Mouse (Mus musculus): ENCODE data around the gene Abca4. TPM values are rescaled to one million over a fixed set of nuclear protein-coding genes. Genes with fewer than 3 reads are reported as not detected.

The Abca4 gene
- polyA plus RNA-seq, 1 experiment: 1.7 TPM

- Histone ChIP-seq H3K4me3 (no peak overlapping the region), H3ac (ENCODE audit: control insufficient read depth, insufficient read length) (no peak overlapping the region), H3K36me3 (ENCODE audit: control insufficient read depth, insufficient read depth) (no peaks in the 10 kb centered on the region), H3K79me2 (ENCODE audit: control insufficient read depth, insufficient read depth) (no peaks in the 10 kb centered on the region), H3K4me2 (ENCODE audit: low read depth) (no peak overlapping the region), H3K27me3 (ENCODE audit: control insufficient read depth, insufficient read depth, insufficient read length) (peaks cover 15% of the 10 kb centered on the region)
- no peak for TF ChIP-seq USF1 (IDR thresholded peaks at IDR 0.05; ENCODE audit: low read depth)
- no peak for TF ChIP-seq MAX (IDR thresholded peaks at IDR 0.05; ENCODE audit: low read depth)
- no peak for TF ChIP-seq MYOD1 (IDR thresholded peaks at IDR 0.05; ENCODE audit: control insufficient read depth in 1 of 3, insufficient read length in 2 of 3, low read depth in 2 of 3)
- no peak for TF ChIP-seq SRF (IDR thresholded peaks at IDR 0.05; ENCODE audit: control insufficient read depth, insufficient read length, low read depth)
- no peak for TF ChIP-seq CEBPB (IDR thresholded peaks at IDR 0.05; ENCODE audit: insufficient read depth, poor library complexity, severe bottlenecking)
- TF ChIP-seq TCF12 (IDR thresholded peaks at IDR 0.05; ENCODE audit: insufficient read depth, poor library complexity, severe bottlenecking): no peak
- no peak for TF ChIP-seq TCF3 (IDR thresholded peaks at IDR 0.05; ENCODE audit: insufficient read length, low read depth)
Measured at GRCm38 (mm10) chr3:122131633-122132032, 87.4 kb downstream of the Abca4 start.

- TF ChIP-seq CEBPB (IDR thresholded peaks at IDR 0.05; ENCODE audit: insufficient read depth, poor library complexity, severe bottlenecking) (no peak), TCF12 (IDR thresholded peaks at IDR 0.05; ENCODE audit: insufficient read depth, poor library complexity, severe bottlenecking) (no peak), SRF (IDR thresholded peaks at IDR 0.05; ENCODE audit: control insufficient read depth, insufficient read length, low read depth) (no peak), MAX (IDR thresholded peaks at IDR 0.05; ENCODE audit: low read depth) (no peak), MYOG (IDR thresholded peaks at IDR 0.05; ENCODE audit: control insufficient read depth in 1 of 3, insufficient read depth in 1 of 3, insufficient read length in 2 of 3, low read depth in 2 of 3) (no peak), USF1 (IDR thresholded peaks at IDR 0.05; ENCODE audit: low read depth) (no peak), MYOD1 (IDR thresholded peaks at IDR 0.05; ENCODE audit: control insufficient read depth in 1 of 3, insufficient read length in 2 of 3, low read depth in 2 of 3) (no peak), POLR2AphosphoS2 (IDR thresholded peaks at IDR 0.05; ENCODE audit: insufficient read length, low read depth) (no peak), TCF3 (IDR thresholded peaks at IDR 0.05; ENCODE audit: insufficient read length, low read depth) (no peak), REST (IDR thresholded peaks at IDR 0.05; ENCODE audit: insufficient read depth, insufficient read length) (no peak), E2F4 (IDR thresholded peaks at IDR 0.05; ENCODE audit: insufficient read depth) (no peak), POLR2A (IDR thresholded peaks at IDR 0.05; ENCODE audit: insufficient read length, low read depth) (no peak)
- Histone ChIP-seq H3K4me3 (no peak overlapping the region), H3K79me2 (ENCODE audit: control insufficient read depth, insufficient read depth) (no peaks in the 10 kb centered on the region), H3K4me2 (ENCODE audit: low read depth) (no peak overlapping the region), H3ac (ENCODE audit: control insufficient read depth, insufficient read length) (no peak overlapping the region), H3K27me3 (ENCODE audit: control insufficient read depth, insufficient read depth, insufficient read length) (peaks cover 13% of the 10 kb centered on the region), H3K36me3 (ENCODE audit: control insufficient read depth, insufficient read depth) (no peaks in the 10 kb centered on the region)
Measured at GRCm38 (mm10) chr3:122133255-122133654, 89.0 kb downstream of the Abca4 start.

- H3ac ChIP-seq (ENCODE audit: control insufficient read depth, insufficient read length): no peak overlapping the region
- TF ChIP-seq REST (IDR thresholded peaks at IDR 0.05; ENCODE audit: insufficient read depth, insufficient read length) (no peak), TCF12 (IDR thresholded peaks at IDR 0.05; ENCODE audit: insufficient read depth, poor library complexity, severe bottlenecking) (no peak)
- no peaks in the 10 kb centered on the region for H3K79me2 ChIP-seq (ENCODE audit: control insufficient read depth, insufficient read depth)
- H3K36me3 ChIP-seq (ENCODE audit: control insufficient read depth, insufficient read depth): no peaks in the 10 kb centered on the region
- H3K27me3 ChIP-seq (ENCODE audit: control insufficient read depth, insufficient read depth, insufficient read length): peaks cover 19% of the 10 kb centered on the region
- H3K4me2 ChIP-seq (ENCODE audit: low read depth): no peak overlapping the region
- no peak overlapping the region for H3K4me3 ChIP-seq
Measured at GRCm38 (mm10) chr3:122133840-122134239, 89.6 kb downstream of the Abca4 start.

DNA sequence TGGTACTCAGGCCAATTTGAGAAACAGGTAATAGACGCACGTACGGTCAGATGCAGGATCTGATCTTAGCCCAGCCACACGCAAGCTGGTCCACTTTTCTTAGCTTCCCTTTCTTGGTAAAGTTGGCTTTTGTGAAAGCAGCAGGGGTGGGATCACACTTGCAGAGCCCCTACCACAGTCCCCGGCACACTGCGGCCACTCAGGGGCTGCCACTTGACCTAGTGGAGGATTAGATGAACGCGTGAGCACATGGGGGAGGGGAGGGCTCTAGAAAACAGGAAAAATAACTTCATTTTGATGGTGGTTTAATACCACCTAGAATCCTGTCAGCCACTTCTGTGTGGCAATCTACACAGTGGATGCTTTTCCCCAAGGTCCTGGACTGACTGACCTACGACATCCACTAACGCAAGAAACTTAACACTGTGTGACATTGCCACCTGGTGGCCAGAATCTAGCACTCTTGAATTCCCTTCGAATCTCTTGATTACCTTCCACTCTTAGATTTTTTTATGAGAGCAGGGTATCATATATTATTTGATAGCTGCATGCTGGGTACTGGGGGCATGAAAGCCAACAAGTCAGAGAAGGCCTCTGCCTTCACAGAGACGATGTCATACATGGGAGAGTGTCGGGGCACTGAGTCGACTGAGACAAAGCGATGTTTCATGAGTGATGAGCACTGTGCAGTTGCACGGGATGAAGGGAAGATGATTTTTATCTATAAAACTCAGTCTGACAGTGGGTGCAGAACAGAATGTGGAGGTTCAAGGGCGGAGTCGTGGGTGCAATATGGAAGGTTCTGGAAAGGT, 96.6 kb downstream of the Abca4 start:
- Histone ChIP-seq H3K79me2 (ENCODE audit: control insufficient read depth, insufficient read depth) (no peaks in the 10 kb centered on the region), H3K36me3 (ENCODE audit: control insufficient read depth, insufficient read depth) (no peaks in the 10 kb centered on the region), H3ac (ENCODE audit: control insufficient read depth, insufficient read length) (no peak overlapping the region), H3K4me3 (no peak overlapping the region), H3K4me2 (ENCODE audit: low read depth) (no peak overlapping the region), H3K27me3 (ENCODE audit: control insufficient read depth, insufficient read depth, insufficient read length) (peaks cover 57% of the 10 kb centered on the region)
- TF ChIP-seq POLR2AphosphoS2 (IDR thresholded peaks at IDR 0.05; ENCODE audit: insufficient read length, low read depth) (no peak), MYOG (IDR thresholded peaks at IDR 0.05; ENCODE audit: control insufficient read depth in 1 of 3, insufficient read depth in 1 of 3, insufficient read length in 2 of 3, low read depth in 2 of 3) (no peak), TCF12 (IDR thresholded peaks at IDR 0.05; ENCODE audit: insufficient read depth, poor library complexity, severe bottlenecking) (no peak), REST (IDR thresholded peaks at IDR 0.05; ENCODE audit: insufficient read depth, insufficient read length) (no peak), USF1 (IDR thresholded peaks at IDR 0.05; ENCODE audit: low read depth) (no peak), MAX (IDR thresholded peaks at IDR 0.05; ENCODE audit: low read depth) (no peak), E2F4 (IDR thresholded peaks at IDR 0.05; ENCODE audit: insufficient read depth) (no peak), MYOD1 (IDR thresholded peaks at IDR 0.05; ENCODE audit: control insufficient read depth in 1 of 3, insufficient read length in 2 of 3, low read depth in 2 of 3) (no peak)

GRCm38 (mm10) chr3:122142256-122142922, 98.1 kb downstream of the Abca4 start:
- no peaks in the 10 kb centered on the region for H3K79me2 ChIP-seq (ENCODE audit: control insufficient read depth, insufficient read depth)
- no peak for TF ChIP-seq POLR2A (IDR thresholded peaks at IDR 0.05; ENCODE audit: insufficient read length, low read depth)
- H3K27me3 ChIP-seq (ENCODE audit: control insufficient read depth, insufficient read depth, insufficient read length): peaks cover 49% of the 10 kb centered on the region
- no peak overlapping the region for H3ac ChIP-seq (ENCODE audit: control insufficient read depth, insufficient read length)
- no peak overlapping the region for H3K4me3 ChIP-seq
- H3K36me3 ChIP-seq (ENCODE audit: control insufficient read depth, insufficient read depth): no peaks in the 10 kb centered on the region
- no peak overlapping the region for H3K4me2 ChIP-seq (ENCODE audit: low read depth)

Measured in myocyte (in vitro differentiated cells).